Mouse (Mus musculus) inflammation-experienced regulatory T-cells, adult 6 months (primary cell): ENCODE measurements around the gene Rem1. TPM values are rescaled to one million over a fixed set of nuclear protein-coding genes. Genes with fewer than 3 reads are reported as not detected.

Experiments
- ATAC-seq: one replicate; pipeline ENCODE4 v1.8.0; 2017
- polyA plus RNA-seq, 3 experiments: library from polyadenylated mRNA; unstranded; fragments of 100-300 nt; shearing (Covaris generic); gene quantifications; one replicate each; pipeline ENCODE4 v1.2.1; 2017

Rem1 gene
- polyA plus RNA-seq, 3 experiments from 2014 or later, result not detected

DNA sequence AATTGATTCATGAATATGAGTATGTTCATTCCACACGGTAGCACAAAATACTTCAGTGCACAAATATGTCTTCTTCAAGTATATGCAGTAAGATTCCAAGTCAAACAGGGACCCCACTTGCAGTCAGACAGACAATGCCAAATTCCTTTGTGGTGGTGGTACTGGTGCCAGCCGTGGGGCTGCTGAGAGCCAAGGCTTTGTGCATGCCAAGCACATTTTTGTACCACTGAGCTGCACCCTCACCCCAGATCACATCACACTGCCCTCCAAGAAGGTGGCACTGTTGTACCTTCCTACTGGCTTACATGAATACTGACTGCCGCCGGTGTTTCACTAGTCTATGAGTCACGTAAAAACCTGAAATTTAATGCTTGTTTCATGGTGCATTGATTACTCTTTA is 52.2 kb downstream of the Rem1 start:
- no peak for ATAC-seq

DNA sequence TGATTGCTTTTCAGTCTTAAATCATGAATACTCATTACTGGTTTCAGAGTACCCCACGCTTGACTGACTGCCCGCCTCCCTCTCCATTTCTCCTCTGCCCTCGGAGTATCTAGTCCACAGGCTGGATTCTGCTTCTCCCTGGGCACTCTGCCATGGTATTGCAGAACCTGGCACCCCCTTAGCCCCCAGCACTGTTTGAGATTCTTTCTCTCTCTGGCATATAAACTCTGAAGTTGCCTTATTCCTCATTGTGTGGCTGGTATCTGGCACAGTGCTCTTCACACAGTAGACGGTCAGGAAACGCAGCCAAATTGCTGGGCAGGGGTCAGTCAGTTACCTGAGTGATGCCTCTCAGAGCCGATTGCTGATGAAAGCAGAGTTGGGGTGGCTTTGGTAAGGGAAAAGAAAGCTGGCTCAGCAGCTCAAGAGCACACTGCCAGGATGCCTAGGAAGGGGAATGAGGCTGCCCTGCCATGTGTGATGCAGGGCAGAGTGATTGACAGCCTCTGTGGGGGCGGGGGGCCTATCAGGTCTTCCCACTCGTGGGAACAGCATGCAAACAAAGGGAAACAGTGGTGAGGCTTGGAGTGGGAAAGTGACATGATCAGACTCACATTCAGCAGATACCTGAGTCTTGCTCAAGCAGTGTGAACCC is 53.1 kb downstream of the Rem1 start:
- ATAC-seq, result no peak

DNA sequence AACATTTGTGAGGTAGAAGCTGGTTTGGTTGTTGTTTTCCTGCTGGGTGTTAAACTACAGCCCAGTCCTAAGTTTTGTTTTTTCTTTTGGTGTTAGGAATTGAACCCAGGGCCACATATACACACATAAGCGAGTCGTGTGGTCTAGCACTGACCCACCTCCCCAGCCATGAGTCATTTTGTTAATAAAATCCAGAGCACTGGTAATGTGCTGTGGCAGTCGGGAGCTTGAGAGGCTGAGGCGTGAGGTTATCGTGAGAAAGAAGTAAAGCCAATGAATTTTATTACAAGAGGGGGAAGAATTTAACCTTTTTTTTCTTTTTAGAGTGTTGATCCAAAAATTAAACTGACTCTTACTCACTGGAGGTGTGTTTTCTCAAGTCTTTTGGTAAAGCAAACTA is 56.3 kb downstream of the Rem1 start:
- ATAC-seq, result no peak

Other genes with a start within 250 kb of the Rem1 start
- under 1 TPM in 2 of 3 experiments, not detected in 1; 0.39 to 0.49 TPM for gene Sox12, start 228.9 kb upstream of the Rem1 start, polyA plus RNA-seq
- under 1 TPM; 0.34 to 0.95 (median 0.93) TPM for gene Zcchc3, start 211.9 kb upstream of the Rem1 start, polyA plus RNA-seq
- not detected for gene 6820408C15Rik, start 211.4 kb upstream of the Rem1 start, polyA plus RNA-seq
- not detected for gene Defb23, start 162.3 kb upstream of the Rem1 start, polyA plus RNA-seq
- gene Defb20, start 149.9 kb upstream of the Rem1 start, polyA plus RNA-seq, result not detected
- not detected for gene Defb22, start 136.8 kb upstream of the Rem1 start, polyA plus RNA-seq
- not detected for gene Defb26, start 115.3 kb upstream of the Rem1 start, polyA plus RNA-seq
- not detected for gene Defb28, start 108.7 kb upstream of the Rem1 start, polyA plus RNA-seq
- not detected for gene Defb29, start 86.9 kb upstream of the Rem1 start, polyA plus RNA-seq
- not detected for gene Gm17416, start 57.6 kb upstream of the Rem1 start, polyA plus RNA-seq
- not detected for gene Defb21, start 54.2 kb upstream of the Rem1 start, polyA plus RNA-seq
- gene Defb19, start 46.6 kb upstream of the Rem1 start, polyA plus RNA-seq, result not detected
- gene Defb45, start 27.6 kb upstream of the Rem1 start, polyA plus RNA-seq, result not detected
- gene Defb36, start 22.6 kb upstream of the Rem1 start, polyA plus RNA-seq, result not detected
- 1 to 10 TPM in 1 of 3 experiments, not detected in 2; 1.4 TPM for gene Defb25, start 3.9 kb upstream of the Rem1 start, polyA plus RNA-seq
- 10 to 100 TPM; 61.6 to 72.9 (median 72.1) TPM for gene H13, start 42.5 kb downstream of the Rem1 start, polyA plus RNA-seq
- 1 to 10 TPM; 2.4 to 3.7 (median 2.5) TPM for gene Mcts2, start 60.1 kb downstream of the Rem1 start, polyA plus RNA-seq
- under 1 TPM in 1 of 3 experiments, not detected in 2; 0.91 TPM for gene Id1, start 109.3 kb downstream of the Rem1 start, polyA plus RNA-seq
- not detected for gene Cox4i2, start 127.2 kb downstream of the Rem1 start, polyA plus RNA-seq
- 10 to 100 TPM; 36.5 to 64.5 (median 41.8) TPM for gene Bcl2l1, start 204.8 kb downstream of the Rem1 start, polyA plus RNA-seq
- gene Tpx2, start 221.0 kb downstream of the Rem1 start, polyA plus RNA-seq, result 10 to 100 TPM in 1 of 3 experiments, 1 to 10 TPM in 2; 5.3 to 56.1 (median 5.7) TPM